Mouse (Mus musculus) kidney, adult 2 months (tissue): Measurements from ENCODE around the gene Fam208b. TPM values are rescaled to one million over a fixed set of nuclear protein-coding genes. Genes with fewer than 3 reads are reported as not detected.

Experiments used
- DNase-seq: peaks from one replicate; pipeline ENCODE4 v3.0.0; 2021
- H3K27ac ChIP-seq: fragments of 200-500 bp; 2 replicates; pipeline ENCODE4 v1.5.1; 2012; ENCODE audit warnings: low read depth, low read length, control low read depth, inconsistent platforms; ENCODE audit not compliant: insufficient read depth
- H3K27me3 ChIP-seq: fragments of 200-500 bp; replicated peaks from 2 replicates; pipeline ENCODE4 v1.6.1; 2012; ENCODE audit warnings: mild to moderate bottlenecking, moderate library complexity, low read length, inconsistent platforms; ENCODE audit not compliant: control insufficient read depth, insufficient read depth
- H3K36me3 ChIP-seq: fragments of 200-500 bp; 2 replicates; pipeline ENCODE4 v1.6.1; 2012; ENCODE audit warnings: mild to moderate bottlenecking, moderate library complexity, low read length, inconsistent platforms; ENCODE audit not compliant: control insufficient read depth, insufficient read depth
- H3K4me1 ChIP-seq: fragments of 200-500 bp; 2 replicates; pipeline ENCODE4 v1.6.1; 2011; ENCODE audit warnings: low read length; ENCODE audit not compliant: control insufficient read depth, insufficient read depth
- H3K4me3 ChIP-seq: fragments of 200-500 bp; 2 replicates; pipeline ENCODE4 v1.5.1; 2011; ENCODE audit warnings: mild to moderate bottlenecking, low read depth, low read length, control low read depth; ENCODE audit not compliant: insufficient read depth
- CTCF ChIP-seq: fragments of 200-500 bp; conservative IDR thresholded peaks from 2 replicates; pipeline ENCODE4 v1.5.1; 2011; ENCODE audit warnings: low read depth, mild to moderate bottlenecking, control low read depth, low read length, moderate library complexity, mixed read lengths; ENCODE audit not compliant: insufficient read depth, insufficient read length
- POLR2A ChIP-seq: fragments of 200-500 bp; IDR thresholded peaks from one replicate; pipeline ENCODE4 v1.6.1; 2011; ENCODE audit warnings: low read depth, low read length, control low read depth
- WGBS: fragments of 180-500 bp; shearing (Covaris S2); methylation state at CpG from one replicate; pipeline ENCODE4 v1.1.7; 2018; 5-methylcytosine and 5-hydroxymethylcytosine counted together
- polyA plus RNA-seq: library from polyadenylated mRNA; depleted of rRNA; stranded (reverse); fragments of >200 nt; gene quantifications from 2 replicates; pipeline ENCODE4 v1.2.3, GENCODE M21; 2012; rRNA removed

Fam208b gene
- 2.3 and 2.8 TPM in 2 replicates for polyA plus RNA-seq

- H3K27ac ChIP-seq, result peak within 1 kb of the TSS; percentile 14; the same call in 1 of the 2 replicates
- no peaks in the 10 kb centered on the region for H3K36me3 ChIP-seq
- H3K4me1 ChIP-seq, result 0 out of 2 replicates have a peak, but pooled peaks cover 3% of the 10 kb centered on the region
- H3K27me3 ChIP-seq, result no peaks in the 10 kb centered on the region
- peak; percentile 100 for DNase-seq
- no peak for TF ChIP-seq CTCF
- no peak for TF ChIP-seq POLR2A
- 1% methylated on average over 58 of the region's 58 CpGs for WGBS
- H3K4me3 ChIP-seq, result peak within 1 kb of the TSS; percentile 80
Observed at GRCm38 (mm10) chr13:3610795-3611438, at the start of gene Fam208b. Fam208b (minus strand) TSS chr13:3611108.

DNA sequence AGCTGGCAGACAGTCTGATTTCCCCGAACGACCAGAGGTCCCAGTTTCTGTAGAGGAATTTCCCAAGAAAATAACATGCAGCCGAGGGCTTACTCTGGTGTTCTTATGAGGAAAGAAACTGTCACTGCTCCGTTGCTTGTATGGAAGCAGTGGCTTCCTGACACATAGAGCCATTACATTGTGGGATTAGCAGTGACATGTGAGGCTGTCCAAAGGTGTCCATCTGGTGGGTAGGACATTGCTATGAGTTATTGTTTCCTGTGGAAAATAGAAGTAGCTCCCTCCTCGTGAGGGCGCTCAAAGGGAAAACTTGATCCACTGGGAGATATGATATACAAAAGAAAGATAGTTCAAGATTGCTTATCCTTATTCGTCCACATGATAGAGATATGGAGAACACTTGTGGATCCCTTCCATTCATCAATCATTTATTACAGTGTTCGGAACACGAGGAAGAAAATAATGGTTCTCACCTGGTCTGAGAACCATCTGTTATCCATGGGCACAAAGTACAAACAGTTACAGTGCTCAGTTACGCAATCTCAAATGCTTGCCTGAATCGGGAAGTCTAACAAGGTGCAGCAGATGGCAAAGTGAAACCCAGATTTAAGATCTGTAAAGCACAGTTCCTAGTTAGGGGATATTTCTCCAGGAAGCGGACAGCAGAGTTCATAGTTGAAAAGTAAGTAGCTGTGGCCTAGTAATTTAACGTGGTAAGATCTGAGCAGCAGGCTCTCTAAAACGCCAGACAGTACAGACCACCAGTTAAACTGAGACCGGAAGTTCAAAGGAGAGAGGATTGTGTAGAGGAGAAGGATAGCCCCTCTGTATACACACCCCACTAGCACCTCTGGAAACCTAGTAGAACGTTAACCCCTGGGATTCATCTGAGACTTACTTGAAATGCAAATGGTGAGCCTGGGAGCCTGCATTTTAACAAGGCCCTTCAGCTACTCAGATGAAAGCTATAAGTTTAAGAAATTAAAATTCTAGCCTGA lies 48.6 kb upstream of the Fam208b start:
- Histone ChIP-seq H3K4me1 (peaks cover 15% of the 10 kb centered on the region; the same call in 1 of the 2 replicates), H3K36me3 (no peaks in the 10 kb centered on the region), H3K27me3 (no peaks in the 10 kb centered on the region), H3K27ac (peak overlapping the region; percentile 90), H3K4me3 (no peak overlapping the region)
- no peak for TF ChIP-seq CTCF
- no peak for TF ChIP-seq POLR2A
- DNase-seq, result peak; percentile 80
- 42% methylated on average over 16 of the region's 16 CpGs for WGBS

DNA sequence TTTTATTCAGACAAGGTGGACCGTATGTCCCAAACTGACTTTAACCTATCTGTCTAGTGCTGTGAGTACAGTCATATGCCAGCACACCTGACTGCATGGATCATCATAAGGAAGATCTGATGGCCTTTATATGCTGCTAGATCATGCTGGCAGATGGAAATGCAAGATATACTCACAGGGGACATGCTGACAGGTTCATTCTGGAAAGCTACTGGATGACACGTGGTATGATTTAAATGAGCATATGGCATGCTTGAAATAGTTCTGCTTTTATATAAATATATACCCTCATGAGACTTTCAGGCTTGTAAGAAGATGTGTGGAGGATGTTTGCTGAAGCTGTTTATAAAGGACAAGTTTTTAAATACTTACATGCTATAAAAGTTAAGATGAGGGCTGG lies 43.5 kb upstream of the Fam208b start:
- H3K27me3 ChIP-seq, result no peaks in the 10 kb centered on the region
- no peak for DNase-seq
- H3K4me3 ChIP-seq, result no peak overlapping the region
- peaks cover 8% of the 10 kb centered on the region; the same call in 1 of the 2 replicates for H3K4me1 ChIP-seq
- 90% methylated on average over 2 of the region's 2 CpGs for WGBS
- no peak overlapping the region for H3K27ac ChIP-seq
- TF ChIP-seq POLR2A (no peak), CTCF (no peak)
- H3K36me3 ChIP-seq, result no peaks in the 10 kb centered on the region; the same call in none of the 2 replicates

DNA sequence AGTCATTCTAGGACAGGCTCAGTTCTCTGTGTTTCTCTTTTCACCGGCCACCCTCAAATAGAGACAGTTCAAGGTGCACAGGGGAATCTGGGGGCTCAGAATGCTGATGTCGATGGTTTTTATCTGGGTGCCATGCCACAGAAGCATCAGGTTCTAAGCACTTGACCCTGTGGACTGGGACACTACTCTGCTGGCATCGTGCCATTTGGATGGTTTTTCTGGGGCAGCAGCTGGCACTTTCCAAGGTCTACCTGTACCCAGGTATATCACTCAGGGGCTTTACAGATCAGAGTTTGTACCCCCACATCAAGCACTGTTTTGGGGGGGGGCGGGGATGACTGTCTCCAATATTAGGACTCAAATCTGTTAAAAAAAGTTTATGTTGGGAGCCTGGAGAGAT lies 39.7 kb upstream of the Fam208b start:
- DNase-seq, result peak; percentile 67
- Histone ChIP-seq H3K27ac (no peak overlapping the region), H3K36me3 (no peaks in the 10 kb centered on the region; the same call in none of the 2 replicates), H3K4me3 (no peak overlapping the region), H3K4me1 (peaks cover 15% of the 10 kb centered on the region), H3K27me3 (no peaks in the 10 kb centered on the region)
- TF ChIP-seq CTCF (no peak), POLR2A (no peak)
- 74% methylated on average over 4 of the region's 4 CpGs for WGBS

DNA sequence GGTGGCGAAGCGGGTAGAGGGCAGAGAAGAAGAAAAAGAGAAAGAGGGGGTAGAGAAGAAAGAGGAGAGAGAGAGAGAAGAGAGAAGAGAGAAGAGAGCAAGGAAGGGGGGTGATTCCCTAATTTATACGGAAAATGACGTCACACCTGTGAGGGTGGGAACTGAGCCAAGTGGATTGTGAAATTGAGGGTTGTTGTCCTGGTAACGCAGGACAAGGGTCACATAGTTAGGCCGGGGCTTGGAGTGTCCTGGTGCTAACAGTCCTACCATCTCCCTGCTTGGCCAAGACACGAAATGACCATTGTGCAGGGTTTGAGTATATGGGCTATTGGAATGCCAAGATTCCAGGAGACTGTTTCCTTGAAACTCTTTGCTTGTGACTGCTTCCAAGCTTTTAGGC lies 35.7 kb upstream of the Fam208b start:
- TF ChIP-seq CTCF (no peak), POLR2A (no peak)
- H3K4me1 ChIP-seq, result peaks cover 16% of the 10 kb centered on the region
- no peaks in the 10 kb centered on the region; the same call in none of the 2 replicates for H3K36me3 ChIP-seq
- 67% methylated on average over 7 of the region's 7 CpGs for WGBS
- H3K27ac ChIP-seq, result peak overlapping the region; percentile 85
- H3K27me3 ChIP-seq, result no peaks in the 10 kb centered on the region
- DNase-seq, result peak; percentile 83
- H3K4me3 ChIP-seq, result no peak overlapping the region

GRCm38 (mm10) chr13:3645919-3646318 lies 35.0 kb upstream of the Fam208b start:
- peak; percentile 88 for DNase-seq
- Histone ChIP-seq H3K36me3 (no peaks in the 10 kb centered on the region; the same call in 1 of the 2 replicates), H3K4me3 (no peak overlapping the region), H3K4me1 (peaks cover 16% of the 10 kb centered on the region), H3K27me3 (no peaks in the 10 kb centered on the region), H3K27ac (peak overlapping the region; percentile 71)
- no peak for TF ChIP-seq CTCF
- TF ChIP-seq POLR2A, result no peak
- 44% methylated on average over 3 of the region's 3 CpGs for WGBS
